Mouse (Mus musculus): Measurements from ENCODE around the gene Syap1.

DNA sequence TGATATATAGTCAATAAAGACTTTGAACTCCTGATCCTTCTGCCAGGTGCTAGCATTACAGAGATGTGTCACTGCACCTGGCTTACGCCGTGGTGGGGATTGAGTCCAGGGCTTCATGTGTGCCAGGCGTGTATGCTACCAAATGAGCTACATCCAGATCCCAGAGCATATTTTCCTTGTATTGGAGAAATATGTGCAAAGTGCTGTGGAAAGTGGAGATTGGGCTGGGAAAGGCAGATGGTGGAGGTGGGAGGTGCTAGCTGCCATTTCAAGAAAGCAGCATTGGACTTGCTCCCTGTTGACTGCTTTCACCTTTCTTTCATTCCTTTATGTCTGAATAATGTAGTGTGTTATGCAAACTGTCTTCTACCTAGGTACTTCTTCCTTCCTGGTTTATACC is 25.4 kb upstream of the Syap1 start:
- no peak for TF ChIP-seq CTCF (IDR thresholded peaks at IDR 0.05; ENCODE audit: low read depth, low read length)
- no peak for TF ChIP-seq GATA1 (IDR thresholded peaks at IDR 0.05; ENCODE audit: borderline replicate concordance, low read length)
- TF ChIP-seq TAL1 (conservative IDR thresholded peaks at IDR 0.05; ENCODE audit: low read depth, low read length), result no peak
- no peak for TF ChIP-seq POLR2AphosphoS5 (IDR thresholded peaks at IDR 0.05; ENCODE audit: insufficient replicate concordance, low read depth, low read length)
- no peak for TF ChIP-seq GATA2 (IDR thresholded peaks at IDR 0.05; ENCODE audit: borderline replicate concordance, low read depth, low read length)
